Mouse (Mus musculus) kidney, postnatal 10 days (tissue): Measurements from ENCODE around the gene Tmem59.

Experiments used
- DNase-seq: peaks from one replicate; pipeline ENCODE4 v3.0.0; 2021; ENCODE audit warnings: mixed read lengths

Gene Tmem59

DNA sequence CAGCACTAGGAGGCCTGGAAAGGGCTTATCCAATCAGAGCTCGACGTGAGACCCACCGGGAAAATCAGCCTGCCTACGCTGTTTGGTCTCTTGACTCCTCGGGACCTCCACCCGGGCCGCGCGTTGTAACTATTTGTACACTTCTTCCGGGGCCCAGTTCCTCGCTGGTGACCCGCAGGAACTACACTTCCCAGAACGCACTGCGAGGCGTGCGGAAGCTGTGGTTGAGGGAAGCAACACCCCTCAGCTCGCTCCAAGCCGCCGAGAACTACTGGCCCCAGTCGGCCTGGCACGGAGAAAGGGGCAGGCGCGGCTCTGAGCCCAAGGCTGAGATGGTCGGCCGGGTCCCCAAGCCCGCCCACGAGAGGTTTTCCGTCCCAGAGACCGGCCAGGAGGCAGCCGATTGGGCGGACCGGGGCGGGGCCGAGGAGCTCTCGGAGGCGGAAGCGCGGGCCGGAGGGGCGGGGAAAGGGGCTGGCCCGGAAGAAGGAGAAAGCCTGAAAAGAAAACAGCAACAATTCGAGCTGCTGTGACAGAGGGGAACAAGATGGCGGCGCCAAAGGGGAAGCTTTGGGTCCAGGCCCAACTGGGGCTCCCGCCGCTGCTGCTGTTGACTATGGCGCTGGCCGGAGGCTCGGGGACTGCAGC is at the start of gene Tmem59:
Gene Tmem59, plus strand, starts transcription at position 218 of the 648 bp plus-strand sequence.
- peak; percentile 99 for DNase-seq

GRCm38 (mm10) chr4:107129373-107129772 is 48.8 kb upstream of the Tmem59 start:
- no peak for DNase-seq

- peak; percentile 63 for DNase-seq
Measured at GRCm38 (mm10) chr4:107130534-107130933, 47.7 kb upstream of the Tmem59 start.

DNA sequence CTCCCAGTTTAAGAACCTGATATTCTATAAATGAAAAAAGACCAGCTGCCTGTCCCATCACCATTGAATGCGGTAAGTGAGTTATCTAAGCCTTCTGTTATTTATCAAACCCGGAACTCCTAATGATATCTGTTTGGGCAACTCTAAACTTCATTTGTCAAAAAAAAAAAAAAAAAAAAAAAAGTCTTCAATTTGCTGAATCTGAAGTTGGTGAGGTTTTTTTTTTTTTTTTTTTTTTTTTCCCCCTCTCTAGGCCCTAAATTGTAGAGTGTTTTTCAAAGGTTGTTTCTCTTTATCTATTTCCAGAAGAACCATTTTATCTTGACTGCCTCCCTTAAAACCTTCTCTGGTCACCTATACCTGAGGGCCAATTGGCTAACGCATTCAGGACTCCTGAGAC is 43.3 kb upstream of the Tmem59 start:
- no peak for DNase-seq

DNA sequence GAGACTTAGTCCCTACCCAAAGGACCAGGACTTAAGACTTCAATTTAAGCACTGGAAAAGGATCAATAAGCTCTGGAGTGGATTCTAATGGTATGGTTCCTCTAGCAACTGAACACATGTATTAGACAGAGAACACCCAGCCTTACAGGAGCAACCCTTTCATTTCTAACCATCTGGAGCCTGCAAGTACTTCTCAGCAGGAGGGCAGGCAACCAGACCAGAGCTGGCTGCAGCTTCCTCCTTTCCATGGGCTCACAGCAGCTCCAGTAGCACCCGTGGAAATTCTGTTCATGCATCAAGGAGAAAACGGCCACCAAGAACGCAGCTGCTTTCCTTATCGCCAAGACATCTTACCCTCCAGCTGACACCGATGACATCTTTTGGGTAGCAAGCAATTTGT is 42.5 kb upstream of the Tmem59 start:
- DNase-seq, result no peak

GRCm38 (mm10) chr4:107136531-107136930 is 41.7 kb upstream of the Tmem59 start:
- peak; percentile 32 for DNase-seq

DNA sequence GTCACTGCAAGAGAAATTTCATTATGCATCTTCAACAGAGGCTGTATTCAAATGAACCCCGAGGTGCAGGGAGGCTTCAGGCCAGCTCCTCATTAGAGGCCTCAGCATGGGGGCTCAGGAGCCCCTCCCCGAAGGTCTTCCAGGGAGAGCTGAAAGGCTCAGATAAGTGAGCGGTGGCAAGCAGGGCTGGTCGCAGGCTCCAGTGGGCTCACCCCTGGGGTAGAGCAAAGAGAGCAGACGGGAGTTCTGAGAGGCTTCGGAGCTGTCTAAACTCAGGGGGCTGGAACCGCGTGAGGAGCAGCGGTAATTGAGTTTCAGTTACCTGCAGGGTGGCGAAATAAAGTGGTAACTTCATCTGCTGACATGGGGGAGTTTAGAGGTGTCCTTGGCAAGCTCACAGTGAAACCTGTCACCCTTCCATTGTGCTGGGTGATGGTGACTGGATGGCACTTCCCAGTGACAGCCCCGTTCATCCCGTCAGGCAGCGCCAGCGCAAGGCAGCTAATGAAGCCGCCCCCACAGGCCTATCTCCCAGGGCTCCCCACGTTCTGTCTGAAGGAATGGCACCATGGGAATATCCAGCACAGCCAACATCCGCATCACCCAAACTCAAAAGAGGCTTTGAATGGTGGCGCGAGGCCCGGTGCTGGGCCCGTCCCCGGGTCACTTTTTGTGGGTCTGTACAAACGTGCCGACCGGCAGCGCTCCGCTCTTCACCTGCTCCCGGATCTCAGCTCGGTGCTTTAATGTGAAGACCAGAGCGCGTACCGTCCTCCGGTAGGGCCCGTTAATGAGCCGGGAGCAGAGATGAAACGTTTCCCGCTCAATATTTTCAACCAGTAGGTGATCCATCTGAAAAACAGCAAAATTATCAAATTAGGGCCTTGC is 39.0 kb upstream of the Tmem59 start:
- DNase-seq, result peak; percentile 35

DNA sequence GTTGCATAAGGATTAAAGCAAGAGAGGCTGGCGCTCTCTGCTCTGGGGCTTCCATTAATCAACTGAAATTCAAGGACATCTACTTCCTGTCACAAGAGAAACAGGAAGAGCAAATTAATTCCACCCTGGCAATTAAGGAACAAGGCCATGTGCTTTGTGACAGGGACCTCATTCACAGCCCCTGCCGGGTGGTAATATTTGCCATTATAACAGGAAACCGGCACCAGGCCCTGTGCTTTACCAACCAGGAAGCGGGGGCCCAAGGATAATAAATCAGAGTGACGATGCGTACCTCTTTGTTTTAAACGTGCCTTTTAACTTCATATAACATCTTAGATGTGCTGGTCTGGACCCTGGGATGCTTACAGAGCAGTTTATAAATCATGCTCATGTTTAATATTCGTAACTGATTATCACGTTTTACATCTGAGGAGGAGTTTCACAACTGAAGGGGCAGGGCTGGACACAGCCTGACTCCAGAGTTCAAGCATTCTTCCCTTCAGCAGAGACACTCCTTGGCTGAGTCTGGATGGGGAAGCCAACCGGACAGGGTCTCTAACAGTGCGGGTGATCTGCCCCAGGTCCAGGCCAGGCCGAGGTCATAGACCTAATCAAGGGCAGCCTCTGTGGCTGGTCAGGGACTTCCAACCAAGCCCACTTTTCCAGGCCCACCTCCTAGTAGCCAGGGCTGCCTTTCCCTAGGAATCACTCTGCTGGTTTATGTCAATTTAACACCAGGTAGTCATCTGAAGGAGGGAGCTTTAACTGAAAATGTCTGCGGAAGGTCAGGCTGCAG is 38.2 kb upstream of the Tmem59 start:
- peak; percentile 65 for DNase-seq

DNA sequence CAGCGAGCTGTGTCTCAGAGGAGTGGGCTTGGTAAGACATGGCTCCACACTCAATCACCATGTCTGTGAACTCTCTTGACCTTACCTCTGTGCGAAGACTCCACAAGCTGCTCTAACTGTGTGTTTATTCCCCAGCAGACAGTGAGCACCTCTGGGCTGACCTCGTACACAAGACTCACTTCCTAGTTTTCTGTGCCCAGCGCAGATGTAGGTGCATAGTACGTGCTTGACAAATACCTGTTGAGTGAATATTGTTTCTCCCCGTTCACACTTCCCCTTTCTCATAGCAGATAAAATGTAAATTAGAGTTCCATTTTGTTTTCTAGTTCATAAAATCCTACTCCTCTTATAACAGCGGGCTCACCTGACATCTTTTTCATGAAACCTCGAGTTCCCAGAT is 34.7 kb upstream of the Tmem59 start:
- no peak for DNase-seq

- DNase-seq, result no peak
Measured at GRCm38 (mm10) chr4:107150991-107151390, 27.2 kb upstream of the Tmem59 start.

GRCm38 (mm10) chr4:107152571-107152970 is 25.6 kb upstream of the Tmem59 start:
- DNase-seq, result no peak

DNA sequence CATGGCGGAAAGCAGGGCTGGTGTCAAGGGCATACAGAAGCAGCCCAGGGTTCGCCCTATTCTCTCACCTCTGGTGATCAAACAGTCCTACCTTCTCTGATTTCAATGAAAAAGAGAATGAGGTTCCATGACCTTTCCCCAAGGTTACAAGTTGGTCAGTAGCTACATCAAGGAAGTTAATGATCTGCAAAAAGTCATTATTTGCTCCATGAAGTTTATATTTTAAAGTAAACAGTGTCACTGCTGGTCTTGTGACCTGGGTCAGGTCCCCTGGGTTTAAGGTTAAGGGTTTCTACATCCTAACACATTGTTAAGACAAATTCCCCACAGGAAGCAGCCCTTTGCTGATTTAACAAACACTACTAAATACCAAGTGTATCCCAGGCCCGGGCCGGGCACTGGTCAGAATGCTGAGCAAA is 21.2 kb upstream of the Tmem59 start:
- DNase-seq, result peak; percentile 41

DNA sequence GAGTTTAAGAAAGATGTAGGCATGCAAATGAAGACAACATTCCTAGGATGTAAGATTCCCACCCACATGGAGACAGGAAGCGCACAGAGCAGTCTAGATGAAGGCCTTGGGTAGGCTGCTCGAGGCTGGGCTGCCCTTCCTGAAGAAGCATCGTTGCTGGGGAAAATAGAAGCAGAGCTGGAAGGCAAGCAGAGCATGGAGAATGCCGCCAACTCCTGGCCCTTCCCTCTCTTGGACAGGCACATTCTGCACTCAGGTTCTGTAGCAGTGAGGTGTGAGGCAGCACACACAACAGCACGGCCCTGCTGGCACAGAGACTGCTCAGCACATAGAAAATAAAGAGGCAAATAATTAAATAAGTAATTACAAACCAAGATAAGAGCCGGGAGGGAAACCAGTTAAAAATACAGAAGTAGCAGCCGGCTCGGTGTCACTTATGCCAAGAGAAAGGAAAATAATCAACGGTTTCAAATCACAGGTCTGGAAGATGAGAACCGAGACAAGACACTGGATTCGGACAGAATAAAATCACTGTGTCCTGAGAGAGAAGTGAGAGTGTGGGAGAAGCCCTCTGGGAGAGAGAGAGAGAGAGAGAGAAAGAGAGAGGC is 18.9 kb upstream of the Tmem59 start:
- no peak for DNase-seq

- DNase-seq, result peak; percentile 16
Measured at GRCm38 (mm10) chr4:107160181-107160580, 18.0 kb upstream of the Tmem59 start.

DNA sequence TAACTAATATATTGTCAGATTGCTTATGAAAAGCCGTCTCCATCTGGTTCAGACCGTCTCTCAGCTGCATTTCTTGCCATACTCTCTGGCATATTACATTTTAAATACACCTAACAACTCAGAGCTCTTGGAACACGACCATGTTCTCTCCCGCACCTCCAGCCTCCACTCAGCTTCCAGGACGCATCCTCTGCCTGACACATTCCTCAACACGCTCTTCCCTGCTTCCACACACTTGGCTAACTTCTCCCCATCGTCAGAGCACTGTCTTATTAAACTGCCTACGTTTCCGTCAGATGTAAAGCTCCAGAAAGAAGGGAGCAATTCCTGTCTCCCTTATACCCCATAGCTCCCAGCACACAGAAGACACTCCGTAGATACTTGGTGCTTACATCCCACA is 14.9 kb upstream of the Tmem59 start:
- no peak for DNase-seq

- DNase-seq, result peak; percentile 81
Measured at GRCm38 (mm10) chr4:107163756-107164587, 14.2 kb upstream of the Tmem59 start.

DNA sequence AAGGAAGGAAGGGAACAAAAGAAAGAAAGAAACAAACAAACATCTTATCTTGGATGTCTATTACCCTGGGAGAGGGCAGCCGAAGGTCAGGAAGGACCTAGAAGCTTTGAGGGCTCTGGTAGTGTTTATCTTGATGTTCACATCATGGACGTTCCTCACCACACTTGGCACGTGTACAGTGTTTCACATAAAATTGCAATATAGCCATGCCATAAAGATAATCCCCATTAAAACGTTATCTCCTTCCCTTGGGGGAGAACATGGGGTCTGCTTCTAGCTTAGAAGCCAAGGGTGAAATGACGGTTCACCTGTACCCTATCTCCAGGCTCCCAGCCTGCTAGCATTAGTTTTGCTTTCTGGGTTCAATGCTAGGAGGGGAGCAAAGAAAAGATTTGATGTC is 11.5 kb upstream of the Tmem59 start:
- DNase-seq, result no peak

DNA sequence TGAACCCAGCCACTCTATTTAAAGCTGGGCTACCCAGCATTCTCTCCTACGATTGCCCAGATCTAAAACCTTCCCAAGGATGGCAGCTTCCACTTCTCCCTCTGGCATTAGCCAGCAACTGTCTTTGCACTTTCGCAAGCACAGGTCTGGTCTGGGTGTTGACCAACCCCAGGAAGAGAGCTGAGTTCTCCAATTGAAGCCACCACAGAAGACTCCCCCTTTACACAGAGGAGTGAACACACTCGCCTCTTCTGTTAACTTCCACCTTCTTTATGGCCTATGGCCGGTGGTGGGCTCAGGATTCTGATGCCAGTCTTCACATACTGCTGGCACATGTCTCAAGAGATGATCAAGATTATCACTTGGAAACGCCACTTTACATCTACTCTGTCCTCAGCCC is 10.4 kb upstream of the Tmem59 start:
- DNase-seq, result no peak

GRCm38 (mm10) chr4:107177506-107177905 is 693 bp upstream of the Tmem59 start:
- no peak for DNase-seq

DNA sequence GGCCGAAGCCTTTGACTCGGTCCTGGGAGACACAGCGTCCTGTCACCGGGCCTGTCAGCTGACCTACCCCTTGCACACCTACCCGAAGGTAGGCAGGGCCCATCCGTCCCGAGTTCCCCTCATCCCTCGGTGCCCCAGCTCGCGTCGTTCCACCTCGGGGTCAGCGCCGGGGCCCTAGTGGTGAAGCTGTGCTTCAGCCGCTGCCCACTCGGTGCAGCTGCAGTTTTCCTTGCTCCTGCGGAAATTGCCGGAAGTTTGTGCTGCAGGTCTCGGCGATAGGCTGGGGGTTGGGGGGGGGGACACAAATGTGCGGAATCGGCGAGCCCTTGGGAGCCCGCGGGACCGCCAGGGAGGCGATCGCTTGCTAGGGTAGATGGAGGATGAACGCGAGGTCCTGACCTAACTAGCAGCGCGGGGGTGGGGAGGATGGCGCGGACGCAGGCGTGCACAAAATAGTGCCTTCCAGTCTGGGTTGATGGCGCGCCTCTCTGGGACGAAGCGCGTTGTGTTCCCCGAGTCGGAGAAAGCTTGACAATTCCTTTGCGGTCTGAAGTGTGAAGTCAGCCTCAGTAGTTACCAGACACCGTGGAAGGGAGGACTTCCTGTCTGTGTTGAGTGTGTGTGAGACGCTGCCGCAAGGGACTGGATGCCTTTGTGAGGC is 761 bp downstream of the Tmem59 start, which contains the start of gene Tceanc2:
Gene Tceanc2, minus strand, starts transcription at position 287 of the 661 bp plus-strand sequence.
- DNase-seq, result peak; percentile 73

DNA sequence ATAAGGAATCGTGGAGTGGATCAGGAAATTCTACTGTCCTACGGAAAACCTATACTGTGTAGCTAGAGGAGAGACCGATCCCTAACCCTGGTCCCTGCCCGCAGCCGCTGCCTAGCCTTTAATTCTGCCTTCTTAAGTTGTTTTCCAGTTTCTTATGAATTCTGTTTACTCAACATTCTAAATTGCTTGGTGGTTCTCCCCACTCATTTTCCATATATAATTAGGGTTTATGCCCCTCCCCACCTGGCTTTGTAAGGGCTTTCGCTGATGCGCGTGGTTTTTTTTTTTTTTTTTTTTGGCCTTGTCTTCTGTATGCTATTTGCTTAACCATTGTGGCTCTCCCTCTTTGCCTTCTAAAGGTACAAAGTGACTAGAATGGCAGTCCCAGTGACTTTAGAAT is 1.4 kb downstream of the Tmem59 start:
- no peak for DNase-seq
